Mouse (Mus musculus): ENCODE measurements around the gene Il21r.

GRCm38 (mm10) chr7:125625219-125625618 lies 22.0 kb downstream of the Il21r start:
- TF ChIP-seq POLR2A (IDR thresholded peaks at IDR 0.05; ENCODE audit: insufficient read length, low read depth): no peak
- TF ChIP-seq TCF12 (IDR thresholded peaks at IDR 0.05; ENCODE audit: insufficient read depth, poor library complexity, severe bottlenecking): no peak
- no peak for TF ChIP-seq POLR2AphosphoS2 (IDR thresholded peaks at IDR 0.05; ENCODE audit: insufficient read length, low read depth)
- no peak for TF ChIP-seq USF1 (IDR thresholded peaks at IDR 0.05; ENCODE audit: low read depth)
- no peak for TF ChIP-seq MAX (IDR thresholded peaks at IDR 0.05; ENCODE audit: low read depth)
- TF ChIP-seq TCF3 (IDR thresholded peaks at IDR 0.05; ENCODE audit: insufficient read length, low read depth): no peak
